Mouse (Mus musculus): ENCODE results near the gene Tob2.

Gene Tob2

DNA sequence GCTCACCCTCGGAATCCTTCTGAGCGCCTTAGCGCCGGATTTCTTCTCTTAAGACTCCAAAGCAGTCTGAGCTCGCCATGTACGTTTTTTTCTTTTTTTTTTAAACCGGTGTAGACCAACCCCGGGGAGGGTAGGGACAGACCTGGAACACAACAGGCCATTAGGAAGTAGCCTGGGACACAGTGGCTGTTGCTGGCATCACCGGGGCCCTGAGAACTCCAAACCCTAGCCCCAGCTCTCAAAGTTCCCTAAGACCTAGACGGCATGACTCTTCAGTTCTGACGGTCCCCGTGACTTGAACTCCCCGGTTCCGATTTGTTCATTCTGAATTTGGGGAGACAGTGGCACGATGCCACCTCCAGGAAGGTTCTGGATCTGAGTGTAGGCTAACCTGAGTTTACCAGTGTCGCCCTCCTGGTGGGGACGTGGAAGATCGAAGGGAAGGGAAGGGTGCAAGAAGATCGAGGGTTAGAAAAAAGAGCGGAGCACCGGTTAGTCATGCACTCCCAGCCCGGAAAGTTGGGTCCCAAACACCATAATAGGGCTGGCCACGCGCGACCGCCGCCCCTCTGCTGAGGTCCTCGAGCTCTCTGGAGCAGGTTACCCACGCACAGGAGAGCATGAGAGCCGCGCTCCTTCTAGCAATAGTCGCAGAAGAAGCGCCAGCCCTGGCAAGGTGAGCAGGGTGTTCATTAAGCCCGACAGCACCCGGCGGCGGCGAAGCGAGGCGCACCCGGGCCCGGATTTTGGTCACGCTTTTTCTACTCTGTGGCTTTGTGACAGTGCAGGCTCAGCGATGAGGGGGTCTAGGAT is at the start of gene Tob2:
TSS of gene Tob2 (minus strand) at position 280 of the 813 bp plus-strand sequence.
- DNase-seq (ENCODE audit: low spot score in 2 of 2), result peak; percentile 38 to 58

GRCm38 (mm10) chr15:81907953-81908352 is 49.4 kb upstream of the Tob2 start:
- no peak for DNase-seq (ENCODE audit: low spot score in 2 of 2)

DNA sequence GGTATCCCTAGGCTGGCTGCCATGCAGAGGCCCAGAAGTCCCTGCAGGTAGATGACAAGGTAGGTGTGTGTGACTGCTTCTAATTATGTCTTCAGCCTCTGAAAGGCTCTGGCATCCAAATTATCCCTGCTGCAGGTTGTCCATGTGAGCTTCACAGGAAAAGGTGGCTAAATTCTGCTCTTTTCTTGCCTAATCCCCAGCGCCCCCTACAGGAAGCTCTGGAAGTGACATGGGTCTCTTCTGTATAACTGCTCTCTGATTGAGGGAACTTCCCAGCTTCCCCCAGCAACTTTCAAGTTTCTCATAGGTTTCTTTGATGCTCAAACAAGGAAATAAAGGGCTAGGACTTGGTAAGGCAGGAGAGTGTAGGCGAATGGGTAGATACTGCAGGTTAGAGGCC is 46.3 kb upstream of the Tob2 start:
- DNase-seq (ENCODE audit: low spot score in 2 of 2), result peak; percentile 58

DNA sequence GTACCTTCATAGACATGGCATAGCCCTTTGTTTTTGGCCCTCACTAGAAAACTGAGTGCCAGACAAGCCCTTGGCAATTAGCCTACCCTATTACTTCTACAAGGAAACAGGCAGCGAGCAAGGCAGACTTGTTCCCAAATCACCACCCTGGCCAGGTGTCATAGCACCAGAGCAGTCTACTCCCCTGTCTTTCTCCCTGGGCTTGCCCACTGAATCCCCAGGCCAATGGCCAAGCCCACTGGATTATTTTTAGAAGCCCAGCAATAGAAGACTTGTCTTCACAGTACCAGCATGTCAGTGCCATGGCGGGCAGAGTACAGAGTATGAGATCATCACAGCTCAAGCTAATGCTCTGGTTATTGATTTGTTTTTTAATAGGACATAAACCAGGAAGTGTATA is 40.2 kb upstream of the Tob2 start:
- DNase-seq (ENCODE audit: low spot score in 2 of 2), result no peak

GRCm38 (mm10) chr15:81897607-81898285 is 39.1 kb upstream of the Tob2 start:
- no peak for DNase-seq (ENCODE audit: low spot score in 2 of 2)

- no peak for DNase-seq (ENCODE audit: low spot score in 2 of 2)
These were observed 37.8 kb upstream of the Tob2 start for GRCm38 (mm10) chr15:81896407-81896806.

GRCm38 (mm10) chr15:81894002-81894401 is 35.4 kb upstream of the Tob2 start:
- no peak for DNase-seq (ENCODE audit: low spot score in 2 of 2)

DNA sequence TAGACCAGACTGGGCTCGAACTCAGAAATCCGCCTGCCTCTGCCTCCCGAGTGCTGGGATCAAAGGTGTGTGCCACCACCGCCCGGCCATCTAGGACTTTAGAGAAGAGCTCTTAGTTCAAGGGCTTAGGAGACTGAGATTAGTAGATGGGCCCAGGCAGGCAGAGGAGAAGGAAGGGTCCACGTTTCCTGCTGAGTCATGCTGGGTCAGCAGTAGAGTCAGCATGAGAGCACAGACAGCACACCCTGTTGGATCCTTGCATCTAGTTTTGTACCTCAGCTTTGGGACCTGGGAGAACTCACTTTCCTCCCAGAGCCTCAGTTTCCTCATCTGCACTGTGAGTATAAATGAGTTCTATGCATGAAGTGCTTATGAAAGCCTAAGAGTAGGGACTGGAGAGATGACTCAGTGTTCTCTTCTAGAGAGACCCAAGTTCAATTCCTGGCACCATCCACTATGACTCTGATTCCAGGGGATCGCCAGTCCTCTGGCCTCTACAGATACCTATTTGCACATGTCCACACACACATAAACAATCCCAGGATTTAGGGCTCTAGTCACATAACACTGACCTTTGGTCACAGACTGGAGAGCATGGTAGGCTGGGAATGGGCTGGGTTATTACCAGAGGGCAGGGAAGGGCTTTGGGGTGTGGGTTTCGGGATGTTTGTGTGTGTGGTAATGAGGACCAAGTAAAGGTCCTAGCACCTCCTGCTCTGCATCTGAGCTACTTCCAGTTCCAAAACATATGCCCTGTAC is 33.4 kb upstream of the Tob2 start:
- DNase-seq (ENCODE audit: low spot score in 2 of 2), result no peak

GRCm38 (mm10) chr15:81891140-81891802 is 32.7 kb upstream of the Tob2 start:
- DNase-seq (ENCODE audit: low spot score in 2 of 2), result peak; percentile 67 to 78

GRCm38 (mm10) chr15:81889175-81889574 is 30.6 kb upstream of the Tob2 start:
- DNase-seq (ENCODE audit: low spot score in 2 of 2), result no peak

GRCm38 (mm10) chr15:81886795-81887550 is 28.4 kb upstream of the Tob2 start:
- no peak for DNase-seq (ENCODE audit: low spot score in 2 of 2)

- no peak for DNase-seq (ENCODE audit: low spot score in 2 of 2)
These were observed 26.9 kb upstream of the Tob2 start for GRCm38 (mm10) chr15:81885418-81885934.

GRCm38 (mm10) chr15:81882348-81882747 is 23.8 kb upstream of the Tob2 start:
- DNase-seq (ENCODE audit: low spot score in 2 of 2), result no peak

DNA sequence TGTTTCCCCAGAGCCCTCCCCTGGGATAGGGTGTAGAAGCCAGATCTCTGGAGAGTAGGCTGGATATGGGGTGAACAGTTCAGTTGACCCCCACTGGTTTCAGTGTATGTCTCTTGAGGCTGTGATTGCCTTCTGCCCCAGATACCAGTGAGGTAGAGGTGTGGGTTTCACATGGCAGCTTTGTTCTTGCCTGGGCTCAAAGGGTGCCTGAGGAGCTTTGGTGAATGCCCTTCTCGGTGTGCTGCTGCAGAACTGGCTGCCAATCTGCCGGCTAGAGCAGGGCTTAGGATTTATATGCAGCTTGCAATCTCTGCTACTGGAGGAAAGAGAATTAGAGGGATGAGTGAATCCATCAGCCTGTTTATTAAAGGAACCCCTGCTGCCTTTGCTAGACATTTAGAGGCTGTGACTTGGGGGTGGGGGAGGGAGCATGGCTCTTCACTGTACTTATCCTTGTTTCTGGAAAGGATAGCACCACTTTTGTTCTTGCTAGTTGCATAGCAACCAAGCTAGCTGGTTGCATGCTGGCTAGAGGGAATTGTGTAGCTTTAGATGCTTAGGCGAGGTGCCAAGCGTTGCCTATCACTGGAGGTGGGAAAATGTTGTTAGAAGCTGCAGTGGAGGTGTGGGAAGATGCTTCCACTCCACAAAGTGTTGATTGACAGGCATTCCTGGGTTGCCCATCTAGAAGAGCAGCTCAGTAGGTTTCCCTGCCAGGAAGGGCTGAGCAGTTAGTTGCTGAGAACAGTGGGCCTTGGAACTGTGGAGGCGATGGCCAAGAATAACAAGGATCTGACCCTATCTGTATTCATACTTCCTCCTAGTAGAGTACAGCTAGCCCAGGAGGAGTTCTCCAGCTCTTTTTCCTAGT is 21.2 kb upstream of the Tob2 start:
- peak; percentile 83 to 88 for DNase-seq (ENCODE audit: low spot score in 2 of 2)

DNA sequence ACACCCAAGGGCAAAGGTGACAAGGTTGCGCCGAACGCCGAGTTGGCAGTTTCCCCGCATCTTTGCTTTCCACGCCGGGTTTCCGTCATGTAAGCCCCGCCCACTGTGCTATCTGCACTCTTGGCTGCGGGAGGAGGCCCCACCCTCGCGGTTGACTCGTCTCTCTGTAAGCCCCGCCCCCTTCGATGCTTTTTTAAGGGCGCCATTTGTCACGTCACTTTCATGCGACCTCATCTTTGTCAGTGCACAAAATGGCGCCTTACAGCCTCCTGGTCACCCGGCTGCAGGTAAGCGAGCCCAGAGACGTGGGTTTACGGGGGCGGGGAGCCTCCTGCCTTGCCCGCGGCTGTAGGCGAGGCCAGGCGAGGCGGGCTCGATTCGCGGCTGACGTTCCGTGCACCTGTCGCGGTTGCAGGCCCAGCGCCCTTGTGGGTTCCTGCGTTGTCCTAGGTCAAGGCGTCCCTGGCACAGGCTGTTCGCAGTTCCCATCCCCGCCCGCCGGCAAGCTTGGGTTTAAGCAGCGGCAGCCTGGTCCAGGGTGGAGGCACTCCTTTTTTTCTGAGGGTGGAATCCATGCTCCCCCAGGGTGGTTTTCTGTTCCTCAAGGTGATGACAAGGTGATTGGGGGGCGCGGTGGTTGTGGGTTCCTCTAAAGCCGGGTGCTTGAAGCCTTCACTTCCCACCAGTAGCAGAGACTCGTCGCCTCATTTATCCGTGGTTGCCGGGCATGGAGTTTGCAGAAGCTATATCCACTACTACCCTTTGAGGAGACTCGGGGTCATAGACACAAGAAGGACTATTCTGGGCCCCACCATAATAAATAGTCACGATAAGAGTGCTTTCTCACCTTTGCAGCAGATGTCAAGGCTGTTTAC is 13.9 kb upstream of the Tob2 start, which contains the start of gene Aco2:
TSS of gene Aco2 (plus strand) at position 48 of the 875 bp plus-strand sequence.
- DNase-seq (ENCODE audit: low spot score in 2 of 2), result peak; percentile 97 to 98

DNA sequence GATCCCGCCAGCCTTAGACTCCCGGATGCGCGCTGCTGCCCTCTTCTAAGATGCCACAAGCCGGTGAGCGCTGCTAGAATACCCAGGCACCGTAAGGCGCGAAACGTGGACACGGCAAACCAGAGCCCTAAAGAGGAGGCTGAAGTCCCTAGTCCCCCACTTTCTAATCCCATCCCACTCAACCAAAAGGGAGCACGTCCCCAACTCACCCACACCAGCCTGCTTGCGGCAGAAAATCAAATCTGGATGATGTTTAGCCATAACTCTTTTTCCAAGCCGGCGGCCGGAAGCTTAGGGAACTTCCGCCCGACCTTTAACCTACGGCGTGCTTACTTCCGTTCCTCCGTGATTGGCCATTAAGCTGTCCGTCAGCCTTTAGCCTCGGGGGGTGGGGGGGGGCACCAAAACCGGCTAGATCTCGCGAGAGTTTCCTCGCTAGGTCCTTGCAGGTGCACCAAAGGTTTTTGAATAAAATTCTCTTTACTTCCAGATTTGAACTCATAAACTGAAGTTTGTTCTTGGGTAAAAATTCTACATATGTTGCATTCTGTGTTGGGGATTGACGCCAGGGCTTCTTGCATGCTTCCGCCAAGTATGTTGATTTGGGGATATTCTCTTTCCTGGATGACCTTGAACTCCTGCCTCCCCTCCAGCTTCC is 13.1 kb upstream of the Tob2 start, which contains the start of gene Phf5a:
TSS of gene Phf5a (minus strand) at position 308 of the 658 bp plus-strand sequence.
- peak; percentile 76 to 86 for DNase-seq (ENCODE audit: low spot score in 2 of 2)

DNA sequence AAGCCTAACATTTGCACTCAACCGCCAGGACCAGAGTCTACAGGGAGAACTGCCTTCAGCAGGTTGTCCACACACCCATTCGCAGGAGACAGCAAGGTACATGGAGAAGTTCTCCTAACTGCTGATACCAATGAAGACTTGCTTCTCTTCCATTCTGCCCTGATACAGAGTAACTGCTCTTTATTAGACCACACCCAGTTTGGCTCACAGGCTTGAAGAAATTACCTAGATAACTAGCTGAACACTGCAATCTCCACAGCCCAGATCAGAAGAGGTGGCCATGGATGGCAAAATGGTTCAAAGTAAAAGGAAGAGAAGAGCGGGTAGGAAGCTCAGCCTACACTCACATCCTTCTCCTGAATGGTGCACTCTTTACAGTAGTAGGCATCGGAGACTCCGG is 11.4 kb upstream of the Tob2 start:
- DNase-seq (ENCODE audit: low spot score in 2 of 2), result no peak

DNA sequence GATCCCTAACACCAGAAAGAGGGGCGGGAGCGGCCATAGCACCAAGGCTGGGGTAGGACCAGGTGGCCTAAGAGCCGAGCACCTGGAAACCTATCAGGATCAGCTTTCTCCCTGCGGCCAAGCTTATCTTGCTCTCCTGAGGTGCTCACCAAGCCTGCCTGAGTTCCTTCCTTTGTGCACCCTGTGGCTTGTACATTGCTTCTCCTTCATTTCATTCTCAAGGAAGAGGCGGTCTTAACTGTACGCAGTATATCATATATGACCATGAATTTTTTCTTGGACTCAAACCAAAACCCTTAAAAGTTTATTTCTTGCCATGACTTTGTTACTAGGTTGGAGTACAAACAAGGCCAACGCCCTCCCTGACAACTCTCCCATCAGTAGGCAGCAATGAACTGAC is 5.6 kb upstream of the Tob2 start:
- DNase-seq (ENCODE audit: low spot score in 2 of 2), result no peak
